Mouse (Mus musculus) layer of hippocampus, adult 8-10 months (tissue): ENCODE data around the gene Mpdu1. TPM values are rescaled to one million over a fixed set of nuclear protein-coding genes. Genes with fewer than 3 reads are reported as not detected.

Experiments used
- DNase-seq, 2 experiments: peaks; one replicate each; pipeline ENCODE4 v3.0.0; 2022; ENCODE audit warnings: low spot score in 2 of 2
- total RNA-seq, 4 experiments: library from RNA; stranded (reverse); gene quantifications; 2 replicates each; pipeline ENCODE4 v1.2.4; 2022

Gene Mpdu1
- total RNA-seq, 4 experiments from 2014 or later: 51.3 to 60.6 (median 56.8) TPM

GRCm38 (mm10) chr11:69692196-69692811 is 29.9 kb upstream of the Mpdu1 start:
- no peak for DNase-seq

GRCm38 (mm10) chr11:69689891-69690290 is 27.4 kb upstream of the Mpdu1 start:
- no peak for DNase-seq

GRCm38 (mm10) chr11:69687061-69687460 is 24.6 kb upstream of the Mpdu1 start:
- DNase-seq: no peak

- no peak for DNase-seq
Measured at GRCm38 (mm10) chr11:69686377-69686776, 23.9 kb upstream of the Mpdu1 start.

- peak; percentile 58 to 73 for DNase-seq
Measured at GRCm38 (mm10) chr11:69685526-69686148, 23.2 kb upstream of the Mpdu1 start, which contains the start of gene Tnfsf13. Gene Tnfsf13, minus strand, starts transcription at chr11:69685784.

- no peak for DNase-seq
Measured at GRCm38 (mm10) chr11:69684936-69685335, 22.5 kb upstream of the Mpdu1 start.

- DNase-seq: no peak
Measured at GRCm38 (mm10) chr11:69684128-69684745, 21.8 kb upstream of the Mpdu1 start.

GRCm38 (mm10) chr11:69683576-69683975 is 21.1 kb upstream of the Mpdu1 start:
- DNase-seq: no peak

GRCm38 (mm10) chr11:69682840-69683533 is 20.5 kb upstream of the Mpdu1 start:
- DNase-seq: peak; percentile 80 to 91

- no peak for DNase-seq
Measured at GRCm38 (mm10) chr11:69682209-69682839, 19.9 kb upstream of the Mpdu1 start.

- DNase-seq: peak; percentile 95 to 96
Measured at GRCm38 (mm10) chr11:69681314-69682208, 19.1 kb upstream of the Mpdu1 start, which contains the start of gene Senp3. Gene Senp3, minus strand, starts transcription at chr11:69682084.

- DNase-seq: no peak
Measured at GRCm38 (mm10) chr11:69680136-69680855, 17.9 kb upstream of the Mpdu1 start.

GRCm38 (mm10) chr11:69679144-69679543 is 16.7 kb upstream of the Mpdu1 start:
- DNase-seq: no peak

- DNase-seq: peak; percentile 100
Measured at GRCm38 (mm10) chr11:69672211-69672706, 9.8 kb upstream of the Mpdu1 start, which contains the start of gene Eif4a1. Gene Eif4a1, minus strand, starts transcription at chr11:69672423.

- DNase-seq: no peak
Measured at GRCm38 (mm10) chr11:69671726-69672124, 9.3 kb upstream of the Mpdu1 start.

- DNase-seq: peak; percentile 91 to 92
Measured at GRCm38 (mm10) chr11:69670786-69671725, 8.6 kb upstream of the Mpdu1 start.

GRCm38 (mm10) chr11:69666665-69667005 is 4.2 kb upstream of the Mpdu1 start:
- DNase-seq: no peak

GRCm38 (mm10) chr11:69665961-69666664 is 3.7 kb upstream of the Mpdu1 start, which contains the start of gene Cd68:
Gene Cd68, minus strand, starts transcription at chr11:69666153.
- DNase-seq: peak; percentile 56 to 73
